Mouse (Mus musculus) brain, embryonic 14.5 days (tissue): ENCODE results near the gene Vps13d.

Experiments
- CTCF ChIP-seq: fragments of 200-500 bp; IDR thresholded peaks from 2 replicates; pipeline ENCODE4 v1.5.1; 2012; ENCODE audit warnings: inconsistent platforms, mild to moderate bottlenecking, moderate library complexity, borderline replicate concordance; ENCODE audit not compliant: insufficient read depth, insufficient read length; ENCODE audit errors: extremely low read depth
- POLR2A ChIP-seq: fragments of 200-500 bp; IDR thresholded peaks from 2 replicates; pipeline ENCODE4 v1.6.1; 2012; ENCODE audit warnings: mild to moderate bottlenecking, inconsistent platforms, borderline replicate concordance; ENCODE audit not compliant: poor library complexity, insufficient read depth, insufficient read length, severe bottlenecking; ENCODE audit errors: extremely low read depth

GRCm38 (mm10) chr4:145240723-145241231 is 46.0 kb upstream of the Vps13d start:
- TF ChIP-seq CTCF = no peak
- TF ChIP-seq POLR2A = no peak
